Mouse (Mus musculus) neural tube, embryonic 11.5 days (tissue): Measurements from ENCODE around the gene Rhbdl1. TPM values are rescaled to one million over a fixed set of nuclear protein-coding genes. Genes with fewer than 3 reads are reported as not detected.
A peak's percentile ranks its signal among the peaks of the same experiment; 100 is the strongest.

ENCODE experiments used
- ATAC-seq: fragments of 200-750 bp; cut with Nextera tagmentation; 2 replicates; pipeline ENCODE4 v1.8.0; 2017; ENCODE audit warnings: moderate number of reproducible peaks, mild to moderate bottlenecking, moderate TSS enrichment, moderate library complexity; ENCODE audit not compliant: insufficient read depth, low FRiP score, low TSS enrichment
- DNase-seq: peaks from one replicate; pipeline ENCODE4 v3.0.0-alpha.2; 2015; ENCODE audit warnings: low spot score
- H3K27ac ChIP-seq: fragments of 300-500 bp; sonication (generic); 2 replicates; pipeline ENCODE4 v1.5.1; 2014; ENCODE audit warnings: low read depth, mild to moderate bottlenecking, low read length
- H3K27me3 ChIP-seq: fragments of 300-500 bp; sonication (generic); 2 replicates; pipeline ENCODE4 v1.6.1; 2014; ENCODE audit warnings: mild to moderate bottlenecking, low read length, mixed read lengths; ENCODE audit not compliant: control insufficient read depth, insufficient read depth
- H3K36me3 ChIP-seq: fragments of 300-500 bp; sonication (generic); 2 replicates; pipeline ENCODE4 v1.6.1; 2014; ENCODE audit warnings: mild to moderate bottlenecking, low read length, moderate library complexity, mixed read lengths; ENCODE audit not compliant: control insufficient read depth, insufficient read depth
- H3K4me1 ChIP-seq: fragments of 300-500 bp; sonication (generic); 2 replicates; pipeline ENCODE4 v1.6.1; 2014; ENCODE audit warnings: low read length, mixed read lengths; ENCODE audit not compliant: control insufficient read depth, insufficient read depth
- H3K4me2 ChIP-seq: fragments of 300-500 bp; sonication (generic); 2 replicates; pipeline ENCODE4 v1.6.1; 2014; ENCODE audit warnings: low read depth, mild to moderate bottlenecking, moderate library complexity
- H3K4me3 ChIP-seq: fragments of 300-500 bp; sonication (generic); 2 replicates; pipeline ENCODE4 v1.5.1; 2014; ENCODE audit warnings: low read depth, low read length
- H3K9ac ChIP-seq: fragments of 300-500 bp; sonication (generic); 2 replicates; pipeline ENCODE4 v1.6.1; 2014; ENCODE audit warnings: mild to moderate bottlenecking, low read length
- H3K9me3 ChIP-seq: fragments of 300-500 bp; sonication (generic); 2 replicates; pipeline ENCODE4 v1.6.1; 2016; ENCODE audit warnings: low read length; ENCODE audit not compliant: control insufficient read depth
- WGBS: fragments of 180-500 bp; shearing (Covaris S2); extraction: QIAGEN DNeasy Blood & Tissue Kit; methylation state at CpG from one replicate; pipeline ENCODE4 v1.1.7; 2014; 5-methylcytosine and 5-hydroxymethylcytosine counted together
- polyA plus RNA-seq: library from polyadenylated mRNA; unstranded; fragments of >200 nt; fragmentation: Nextera tagmentation; extraction: Ambion mirVana; gene quantifications from 2 replicates; pipeline ENCODE4 v1.2.1, GENCODE M21; 2014

Rhbdl1 gene
- polyA plus RNA-seq, 1 experiment from 2014 or later, result 4.4 TPM

DNA sequence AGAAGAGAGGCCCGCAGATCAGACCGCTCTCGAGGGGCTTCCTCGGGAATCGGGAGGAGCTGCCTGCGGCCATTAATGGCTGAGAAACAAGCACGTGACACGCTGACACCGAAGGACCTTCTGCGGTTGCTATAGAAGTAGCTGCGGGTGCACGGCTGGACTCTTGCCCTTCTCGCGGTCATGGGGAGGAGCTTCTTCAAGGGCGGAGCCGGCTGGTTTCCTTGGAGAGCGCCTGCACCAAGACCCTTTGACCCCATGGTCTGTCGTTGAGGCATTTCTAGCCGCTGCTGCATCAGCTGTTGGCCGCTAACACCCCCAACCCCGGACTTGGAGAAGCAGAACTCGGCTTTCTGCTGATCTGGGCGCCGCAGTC, 3.8 kb downstream of the Rhbdl1 start, which contains the start of gene Stub1:
Gene Stub1, minus strand, starts transcription at position 114 of the 373 bp plus-strand sequence.
- peak within 1 kb of the TSS; percentile 85 for H3K4me3 ChIP-seq
- peak; percentile 58 for ATAC-seq
- under 1% methylated on average over 24 of the region's 24 CpGs for WGBS

DNA sequence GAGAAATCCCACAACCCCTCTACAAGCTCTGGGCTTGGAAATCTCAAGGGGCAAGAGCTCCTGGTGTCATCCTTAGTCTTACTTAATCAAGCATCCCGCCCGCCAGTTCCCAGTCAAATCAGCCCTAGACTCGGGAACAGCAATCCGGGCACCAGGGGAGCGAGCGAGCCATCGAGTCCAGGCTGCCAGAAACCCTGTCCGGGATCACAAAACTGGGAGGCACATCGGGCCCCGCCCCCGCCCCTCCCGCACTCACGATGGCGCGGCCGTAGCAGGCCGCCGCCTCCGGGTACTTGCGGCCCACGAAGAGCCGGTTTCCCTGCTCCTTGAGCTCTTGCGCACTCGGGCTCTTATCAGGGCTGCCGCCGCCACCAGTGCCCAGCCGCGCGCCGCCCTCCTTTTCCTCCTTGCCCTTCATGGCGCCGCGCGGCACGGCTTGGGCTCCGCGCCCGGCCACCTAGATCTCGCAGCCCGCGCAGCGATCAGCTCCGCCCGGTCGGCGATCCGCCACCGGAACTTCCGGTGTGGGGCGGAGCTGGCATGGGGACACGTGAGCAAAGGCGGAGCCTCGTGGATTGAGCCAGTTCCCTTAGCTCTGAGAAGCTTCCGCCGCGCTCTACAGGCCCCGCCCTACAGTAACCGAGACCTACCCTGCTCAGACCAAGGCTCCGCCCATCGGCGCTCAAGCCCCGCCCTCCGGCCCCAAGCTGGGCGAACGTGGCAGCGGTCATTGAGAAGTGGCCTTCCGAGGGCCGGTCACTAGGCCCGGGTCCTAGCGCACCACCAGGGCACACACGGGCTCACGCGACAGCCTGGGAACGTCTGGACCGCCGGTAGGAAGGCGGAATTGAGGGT, 4.4 kb downstream of the Rhbdl1 start:
- Histone ChIP-seq H3K4me1 (peaks cover 66% of the 10 kb centered on the region), H3K9ac (peak overlapping the region; percentile 89), H3K36me3 (peaks cover 19% of the 10 kb centered on the region), H3K4me2 (peak overlapping the region; percentile 96), H3K9me3 (no peaks in the 10 kb centered on the region), H3K27me3 (no peaks in the 10 kb centered on the region), H3K27ac (peak overlapping the region; percentile 94), H3K4me3 (peak overlapping the region; percentile 85)
- ATAC-seq, result peak; percentile 86
- WGBS, result under 1% methylated on average over 64 of the region's 77 CpGs
- peak; percentile 100 for DNase-seq

More for the DNA sequence above, 3.8 kb downstream of the Rhbdl1 start, which contains the start of gene Stub1:
- Histone ChIP-seq H3K27me3 (no peaks in the 10 kb centered on the region), H3K9me3 (no peaks in the 10 kb centered on the region), H3K4me2 (peak within 1 kb of the TSS; percentile 96), H3K27ac (peak within 1 kb of the TSS; percentile 94), H3K36me3 (peaks cover 19% of the 10 kb centered on the region), H3K4me1 (peaks cover 71% of the 10 kb centered on the region), H3K9ac (peak within 1 kb of the TSS; percentile 89)
- no peak for DNase-seq

DNA sequence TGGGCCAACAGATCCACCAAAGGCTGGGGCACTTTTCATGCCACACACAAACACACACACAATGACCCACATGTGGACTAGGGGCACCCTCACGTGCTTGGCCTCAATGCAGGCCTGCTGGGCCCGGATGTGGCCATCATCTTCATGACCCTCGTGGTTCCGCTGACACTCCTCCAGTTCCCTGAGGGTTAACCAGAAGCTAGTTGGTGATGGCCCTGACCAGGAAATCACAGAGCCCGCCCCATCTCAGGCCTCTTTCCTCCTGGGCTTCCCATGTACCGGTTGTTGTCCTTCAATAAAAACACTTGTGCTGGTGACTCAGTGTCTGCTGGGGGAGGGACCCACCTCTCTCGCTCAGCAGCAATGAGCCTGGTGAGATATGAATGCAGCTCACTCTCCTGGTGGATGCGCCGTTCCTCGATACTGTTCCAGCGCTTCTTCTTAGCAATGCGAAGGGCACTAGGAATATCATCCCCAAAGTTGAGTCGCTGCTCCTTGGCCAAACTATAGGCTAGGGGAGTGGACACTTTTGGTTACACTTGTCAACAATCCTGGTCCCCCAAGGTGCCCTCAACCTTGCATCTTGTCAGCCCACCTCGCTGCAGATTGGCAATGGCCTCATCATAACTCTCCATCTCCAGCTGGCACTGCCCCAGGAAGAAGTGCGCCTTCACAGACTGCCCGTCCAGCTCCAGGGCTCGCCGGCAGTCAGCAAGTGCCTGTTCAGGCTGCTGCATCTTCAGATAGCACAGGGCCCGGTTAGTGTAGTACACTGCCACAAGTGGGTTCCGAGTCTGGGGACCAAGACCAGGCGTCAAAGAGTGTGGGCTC, 5.4 kb downstream of the Rhbdl1 start:
- DNase-seq, result no peak
- H3K4me1 ChIP-seq, result peaks cover 60% of the 10 kb centered on the region
- peaks cover 19% of the 10 kb centered on the region for H3K36me3 ChIP-seq
- WGBS, result 66% methylated on average over 21 of the region's 21 CpGs
- H3K27me3 ChIP-seq, result no peaks in the 10 kb centered on the region
- H3K9me3 ChIP-seq, result no peaks in the 10 kb centered on the region
- no peak overlapping the region for H3K27ac ChIP-seq
- peak overlapping the region; percentile 89 for H3K9ac ChIP-seq
- H3K4me3 ChIP-seq, result peak overlapping the region; percentile 85
- no peak for ATAC-seq
- H3K4me2 ChIP-seq, result peak overlapping the region; percentile 96

GRCm38 (mm10) chr17:25830806-25831431, 6.2 kb downstream of the Rhbdl1 start:
- Histone ChIP-seq H3K4me2 (peak overlapping the region; percentile 96), H3K9ac (no peak overlapping the region), H3K4me1 (peaks cover 55% of the 10 kb centered on the region), H3K27ac (no peak overlapping the region), H3K9me3 (no peaks in the 10 kb centered on the region), H3K4me3 (peak overlapping the region; percentile 85), H3K36me3 (peaks cover 19% of the 10 kb centered on the region), H3K27me3 (no peaks in the 10 kb centered on the region)
- no peak for DNase-seq
- 85% methylated on average over 14 of the region's 14 CpGs for WGBS
- ATAC-seq, result no peak

DNA sequence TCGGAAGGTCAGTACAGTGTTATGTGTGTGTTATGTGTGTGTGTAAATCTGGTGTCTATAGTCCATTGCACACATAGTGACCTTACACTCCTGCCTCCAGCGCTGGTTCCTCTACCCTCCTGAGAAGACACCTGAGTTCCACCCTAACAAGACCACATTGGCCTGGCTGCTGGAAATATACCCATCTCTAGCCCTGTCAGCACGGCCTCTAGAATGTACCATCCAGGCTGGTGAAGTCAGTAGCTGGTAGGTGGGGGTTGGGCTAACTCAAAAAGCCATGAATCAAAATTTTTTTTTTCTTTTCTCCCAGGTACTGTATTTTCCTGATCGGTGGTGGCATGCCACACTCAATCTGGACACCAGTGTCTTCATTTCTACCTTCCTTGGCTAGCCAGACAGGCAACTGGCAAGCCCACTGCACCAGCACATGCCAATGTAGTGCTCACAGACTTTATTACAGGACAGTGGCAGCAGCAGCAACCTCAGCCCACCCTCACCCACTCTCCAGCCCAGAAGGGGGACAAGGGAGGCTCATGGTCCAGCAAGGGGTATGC, 6.8 kb downstream of the Rhbdl1 start:
- Histone ChIP-seq H3K4me3 (peak overlapping the region; percentile 46), H3K27ac (no peak overlapping the region), H3K36me3 (peaks cover 19% of the 10 kb centered on the region), H3K4me2 (peak overlapping the region; percentile 82), H3K9me3 (no peaks in the 10 kb centered on the region), H3K4me1 (peaks cover 55% of the 10 kb centered on the region), H3K27me3 (no peaks in the 10 kb centered on the region), H3K9ac (no peak overlapping the region)
- DNase-seq (no peak), ATAC-seq (no peak)
- WGBS, result 87% methylated on average over 4 of the region's 4 CpGs

DNA sequence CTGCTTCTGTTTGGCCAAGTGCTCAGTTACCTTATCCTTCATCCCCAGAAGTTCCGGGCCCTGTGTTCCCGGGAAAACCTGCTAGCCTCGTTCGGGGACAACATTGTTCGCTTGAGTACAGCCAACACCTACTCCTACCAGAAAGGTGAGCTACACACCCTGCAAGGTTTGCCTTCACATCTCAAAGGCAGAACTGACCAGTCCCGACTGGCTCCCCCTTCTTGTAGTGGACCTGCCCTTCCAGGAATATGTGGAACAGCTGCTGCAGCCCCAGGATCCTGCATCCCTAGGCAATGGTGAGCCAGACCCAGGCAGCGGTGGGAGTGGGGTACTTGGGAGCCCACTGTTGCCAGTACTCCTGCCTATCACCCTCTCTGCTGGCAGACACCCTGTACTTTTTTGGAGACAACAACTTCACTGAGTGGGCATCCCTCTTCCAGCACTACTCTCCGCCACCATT, 7.5 kb downstream of the Rhbdl1 start:
- WGBS, result 48% methylated on average over 8 of the region's 8 CpGs
- Histone ChIP-seq H3K27ac (peak overlapping the region; percentile 63), H3K9me3 (no peaks in the 10 kb centered on the region), H3K4me3 (peak overlapping the region; percentile 46), H3K9ac (peak overlapping the region; percentile 77), H3K27me3 (no peaks in the 10 kb centered on the region), H3K4me1 (peaks cover 50% of the 10 kb centered on the region), H3K36me3 (peaks cover 15% of the 10 kb centered on the region), H3K4me2 (peak overlapping the region; percentile 82)
- DNase-seq, result no peak
- no peak for ATAC-seq

GRCm38 (mm10) chr17:25828712-25829557, 8.2 kb downstream of the Rhbdl1 start, which contains the start of gene Jmjd8:
Gene Jmjd8, plus strand, starts transcription at chr17:25828867.
- DNase-seq, result peak; percentile 85
- H3K4me2 ChIP-seq, result peak within 1 kb of the TSS; percentile 82
- H3K4me1 ChIP-seq, result peaks cover 50% of the 10 kb centered on the region
- ATAC-seq, result peak; percentile 36
- H3K36me3 ChIP-seq, result peaks cover 15% of the 10 kb centered on the region
- H3K9me3 ChIP-seq, result no peaks in the 10 kb centered on the region
- H3K27ac ChIP-seq, result peak within 1 kb of the TSS; percentile 63
- WGBS, result under 1% methylated on average over 32 of the region's 32 CpGs
- H3K9ac ChIP-seq, result peak within 1 kb of the TSS; percentile 77
- H3K27me3 ChIP-seq, result no peaks in the 10 kb centered on the region
- peak within 1 kb of the TSS; percentile 46 for H3K4me3 ChIP-seq
